Mouse (Mus musculus) midbrain, embryonic 16.5 days (tissue): ENCODE measurements at regions not wholly inside any gene's neighbourhood (a gene's known extent, or its start where the extent isn't known, plus 50 kb on each side); places are given as distances from the start of the nearest gene placed in this dataset.

Source experiments
- ATAC-seq: fragments of 200-750 bp; cut with Nextera tagmentation; 2 replicates; pipeline ENCODE4 v1.8.0; 2017; ENCODE audit warnings: moderate TSS enrichment
- H3K27ac ChIP-seq: fragments of 300-500 bp; sonication (generic); 2 replicates; pipeline ENCODE4 v1.5.1; 2014; ENCODE audit warnings: mild to moderate bottlenecking, low read length, mixed read lengths
- H3K27me3 ChIP-seq: fragments of 300-500 bp; sonication (generic); 2 replicates; pipeline ENCODE4 v1.6.1; 2014; ENCODE audit warnings: low read depth, low read length, mixed read lengths; ENCODE audit not compliant: control insufficient read depth, insufficient read depth
- H3K36me3 ChIP-seq: fragments of 300-500 bp; sonication (generic); 2 replicates; pipeline ENCODE4 v1.6.1; 2014; ENCODE audit warnings: mild to moderate bottlenecking, low read length, moderate library complexity, mixed read lengths; ENCODE audit not compliant: control insufficient read depth, insufficient read depth
- H3K4me1 ChIP-seq: fragments of 300-500 bp; sonication (generic); 2 replicates; pipeline ENCODE4 v1.6.1; 2014; ENCODE audit warnings: mild to moderate bottlenecking, low read length, mixed read lengths; ENCODE audit not compliant: control insufficient read depth, insufficient read depth
- H3K4me2 ChIP-seq: fragments of 300-500 bp; sonication (generic); 2 replicates; pipeline ENCODE4 v1.6.1; 2014; ENCODE audit warnings: mild to moderate bottlenecking, low read length, mixed read lengths
- H3K4me3 ChIP-seq: fragments of 300-500 bp; sonication (generic); 2 replicates; pipeline ENCODE4 v1.5.1; 2014; ENCODE audit warnings: low read depth, mild to moderate bottlenecking, low read length, moderate library complexity, mixed read lengths
- H3K9ac ChIP-seq: fragments of 300-500 bp; sonication (generic); 2 replicates; pipeline ENCODE4 v1.6.1; 2014; ENCODE audit warnings: low read depth, low read length, mixed read lengths
- H3K9me3 ChIP-seq: fragments of 300-500 bp; sonication (generic); replicated peaks from 2 replicates; pipeline ENCODE4 v1.6.1; 2014; ENCODE audit warnings: mild to moderate bottlenecking, low read length, mixed read lengths; ENCODE audit not compliant: control insufficient read depth, poor library complexity, severe bottlenecking
- WGBS: fragments of 180-500 bp; shearing (Covaris S2); extraction: QIAGEN DNeasy Blood & Tissue Kit; methylation state at CpG from one replicate; pipeline ENCODE4 v1.1.7; 2014; 5-methylcytosine and 5-hydroxymethylcytosine counted together

GRCm38 (mm10) chr1:166848015-166848535 lies 153.1 kb upstream of the Fam78b start:
- no peak overlapping the region for H3K9ac ChIP-seq
- no peaks in the 10 kb centered on the region for H3K27me3 ChIP-seq
- H3K9me3 ChIP-seq: no peaks in the 10 kb centered on the region
- no peaks in the 10 kb centered on the region for H3K36me3 ChIP-seq
- no peak overlapping the region for H3K27ac ChIP-seq
- H3K4me1 ChIP-seq: peaks cover 8% of the 10 kb centered on the region
- ATAC-seq: no peak
- no peak overlapping the region for H3K4me3 ChIP-seq
- H3K4me2 ChIP-seq: no peak overlapping the region
- 60% methylated on average over 4 of the region's 4 CpGs for WGBS

- H3K9me3 ChIP-seq: no peaks in the 10 kb centered on the region
- no peak overlapping the region for H3K27ac ChIP-seq
- H3K36me3 ChIP-seq: no peaks in the 10 kb centered on the region
- no peaks in the 10 kb centered on the region for H3K4me1 ChIP-seq
- no peaks in the 10 kb centered on the region for H3K27me3 ChIP-seq
- 96% methylated on average over 4 of the region's 4 CpGs for WGBS
- no peak for ATAC-seq
- H3K4me3 ChIP-seq: no peak overlapping the region
- H3K4me2 ChIP-seq: no peak overlapping the region
- no peak overlapping the region for H3K9ac ChIP-seq
Measured at GRCm38 (mm10) chr1:166855988-166856387, 145.2 kb upstream of the Fam78b start.

- Histone ChIP-seq H3K27ac (no peak overlapping the region), H3K4me3 (no peak overlapping the region), H3K4me1 (no peaks in the 10 kb centered on the region), H3K36me3 (no peaks in the 10 kb centered on the region), H3K4me2 (no peak overlapping the region), H3K9ac (no peak overlapping the region), H3K9me3 (no peaks in the 10 kb centered on the region), H3K27me3 (no peaks in the 10 kb centered on the region)
- no peak for ATAC-seq
- WGBS: 61% methylated on average over 7 of the region's 7 CpGs
Measured at GRCm38 (mm10) chr1:166866256-166866655, 135.0 kb upstream of the Fam78b start.

GRCm38 (mm10) chr1:166871258-166871657 lies 130.0 kb upstream of the Fam78b start:
- no peaks in the 10 kb centered on the region for H3K36me3 ChIP-seq
- WGBS: 90% methylated on average over 4 of the region's 4 CpGs
- no peak overlapping the region for H3K9ac ChIP-seq
- H3K4me1 ChIP-seq: no peaks in the 10 kb centered on the region
- no peak overlapping the region for H3K4me3 ChIP-seq
- no peak overlapping the region for H3K4me2 ChIP-seq
- no peaks in the 10 kb centered on the region for H3K9me3 ChIP-seq
- no peak for ATAC-seq
- H3K27ac ChIP-seq: no peak overlapping the region
- no peaks in the 10 kb centered on the region for H3K27me3 ChIP-seq

- Histone ChIP-seq H3K27ac (no peak overlapping the region), H3K9me3 (no peaks in the 10 kb centered on the region), H3K9ac (no peak overlapping the region), H3K4me1 (no peaks in the 10 kb centered on the region), H3K27me3 (no peaks in the 10 kb centered on the region), H3K36me3 (no peaks in the 10 kb centered on the region), H3K4me3 (no peak overlapping the region), H3K4me2 (no peak overlapping the region)
- no peak for ATAC-seq
- 91% methylated on average over 2 of the region's 2 CpGs for WGBS
Measured at GRCm38 (mm10) chr1:166876452-166876851, 124.8 kb upstream of the Fam78b start.

- Histone ChIP-seq H3K36me3 (no peaks in the 10 kb centered on the region), H3K27ac (no peak overlapping the region), H3K4me1 (no peaks in the 10 kb centered on the region), H3K9me3 (no peaks in the 10 kb centered on the region), H3K4me2 (no peak overlapping the region), H3K27me3 (no peaks in the 10 kb centered on the region), H3K4me3 (no peak overlapping the region), H3K9ac (no peak overlapping the region)
- no peak for ATAC-seq
- WGBS: 87% methylated on average over 3 of the region's 3 CpGs
Measured at GRCm38 (mm10) chr1:166883215-166883614, 118.0 kb upstream of the Fam78b start.

GRCm38 (mm10) chr1:166895945-166896344 lies 105.3 kb upstream of the Fam78b start:
- WGBS: 90% methylated on average over 5 of the region's 5 CpGs
- no peaks in the 10 kb centered on the region for H3K27me3 ChIP-seq
- H3K9me3 ChIP-seq: no peaks in the 10 kb centered on the region
- H3K4me1 ChIP-seq: no peaks in the 10 kb centered on the region
- no peak for ATAC-seq
- H3K9ac ChIP-seq: no peak overlapping the region
- no peak overlapping the region for H3K4me3 ChIP-seq
- no peak overlapping the region for H3K4me2 ChIP-seq
- H3K27ac ChIP-seq: no peak overlapping the region
- H3K36me3 ChIP-seq: no peaks in the 10 kb centered on the region

- Histone ChIP-seq H3K4me1 (no peaks in the 10 kb centered on the region), H3K9ac (no peak overlapping the region), H3K27me3 (no peaks in the 10 kb centered on the region), H3K9me3 (no peaks in the 10 kb centered on the region), H3K36me3 (no peaks in the 10 kb centered on the region), H3K4me2 (no peak overlapping the region), H3K27ac (no peak overlapping the region), H3K4me3 (no peak overlapping the region)
- WGBS: 97% methylated on average over 2 of the region's 2 CpGs
- no peak for ATAC-seq
Measured at GRCm38 (mm10) chr1:166898741-166899140, 102.5 kb upstream of the Fam78b start.

GRCm38 (mm10) chr1:166899238-166899637 lies 102.0 kb upstream of the Fam78b start:
- Histone ChIP-seq H3K9me3 (no peaks in the 10 kb centered on the region), H3K4me3 (no peak overlapping the region), H3K4me2 (no peak overlapping the region), H3K27me3 (no peaks in the 10 kb centered on the region), H3K4me1 (no peaks in the 10 kb centered on the region), H3K36me3 (no peaks in the 10 kb centered on the region), H3K27ac (no peak overlapping the region), H3K9ac (no peak overlapping the region)
- no peak for ATAC-seq
- 81% methylated on average over 6 of the region's 6 CpGs for WGBS
